Mouse (Mus musculus): ENCODE results near the gene Clta. TPM values are rescaled to one million over a fixed set of nuclear protein-coding genes. Genes with fewer than 3 reads are reported as not detected.
A peak's percentile ranks its signal among the peaks of the same experiment; 100 is the strongest.

The Clta gene
- polyA plus RNA-seq, 1 experiment from 2014 or later, result 262 TPM

GRCm38 (mm10) chr4:43970393-43971330 lies 33.6 kb upstream of the Clta start:
- WGBS, result 82% methylated on average over 20 of the region's 20 CpGs
- Histone ChIP-seq H3K9me3 (replicated peaks) (no peaks in the 10 kb centered on the region), H3K27ac (no peak overlapping the region), H3K4me1 (peaks cover 27% of the 10 kb centered on the region), H3K9ac (no peak overlapping the region), H3K36me3 (ENCODE audit: poor library complexity, severe bottlenecking) (peaks cover 4% of the 10 kb centered on the region; the same call in 1 of the 2 replicates), H3K4me2 (no peak overlapping the region), H3K27me3 (no peaks in the 10 kb centered on the region), H3K4me3 (no peak overlapping the region)
- no peak for ATAC-seq

- H3K27ac ChIP-seq, result peak overlapping the region; percentile 40; the same call in 1 of the 2 replicates
- H3K4me2 ChIP-seq, result no peak overlapping the region
- no peak overlapping the region for H3K9ac ChIP-seq
- H3K36me3 ChIP-seq (ENCODE audit: poor library complexity, severe bottlenecking), result peaks cover 4% of the 10 kb centered on the region; the same call in 1 of the 2 replicates
- H3K27me3 ChIP-seq, result no peaks in the 10 kb centered on the region
- H3K9me3 ChIP-seq (replicated peaks), result no peaks in the 10 kb centered on the region
- H3K4me1 ChIP-seq, result peaks cover 27% of the 10 kb centered on the region
- no peak overlapping the region for H3K4me3 ChIP-seq
- 64% methylated on average over 9 of the region's 9 CpGs for WGBS
- no peak for ATAC-seq
Observed at GRCm38 (mm10) chr4:43971541-43972136, 32.6 kb upstream of the Clta start.

GRCm38 (mm10) chr4:43972137-43972591 lies 32.1 kb upstream of the Clta start:
- H3K27ac ChIP-seq, result 0 out of 2 replicates have a peak overlapping the region, but pooled peaks have one; percentile 40
- H3K4me3 ChIP-seq, result no peak overlapping the region
- WGBS, result 2% methylated on average over 8 of the region's 8 CpGs
- peaks cover 27% of the 10 kb centered on the region for H3K4me1 ChIP-seq
- H3K4me2 ChIP-seq, result no peak overlapping the region
- H3K36me3 ChIP-seq (ENCODE audit: poor library complexity, severe bottlenecking), result peaks cover 6% of the 10 kb centered on the region; the same call in 1 of the 2 replicates
- no peak overlapping the region for H3K9ac ChIP-seq
- ATAC-seq, result no peak
- H3K9me3 ChIP-seq (replicated peaks), result no peaks in the 10 kb centered on the region
- H3K27me3 ChIP-seq, result no peaks in the 10 kb centered on the region

- no peaks in the 10 kb centered on the region for H3K9me3 ChIP-seq (replicated peaks)
- H3K4me3 ChIP-seq, result no peak overlapping the region
- no peak overlapping the region for H3K4me2 ChIP-seq
- 52% methylated on average over 4 of the region's 4 CpGs for WGBS
- H3K36me3 ChIP-seq (ENCODE audit: poor library complexity, severe bottlenecking), result peaks cover 12% of the 10 kb centered on the region
- no peak overlapping the region for H3K9ac ChIP-seq
- no peak overlapping the region for H3K27ac ChIP-seq
- H3K4me1 ChIP-seq, result peaks cover 25% of the 10 kb centered on the region
- ATAC-seq, result no peak
- no peaks in the 10 kb centered on the region for H3K27me3 ChIP-seq
Observed at GRCm38 (mm10) chr4:43973526-43973981, 30.7 kb upstream of the Clta start.

GRCm38 (mm10) chr4:43974914-43975616 lies 29.2 kb upstream of the Clta start:
- Histone ChIP-seq H3K9me3 (replicated peaks) (no peaks in the 10 kb centered on the region), H3K4me2 (no peak overlapping the region), H3K27me3 (no peaks in the 10 kb centered on the region), H3K27ac (no peak overlapping the region), H3K4me1 (peaks cover 32% of the 10 kb centered on the region), H3K9ac (no peak overlapping the region), H3K36me3 (ENCODE audit: poor library complexity, severe bottlenecking) (peaks cover 12% of the 10 kb centered on the region), H3K4me3 (no peak overlapping the region)
- no peak for ATAC-seq
- whole genome bisulfite sequencing, result 80% methylated on average over 10 of the region's 10 CpGs

GRCm38 (mm10) chr4:43976223-43976740 lies 28.0 kb upstream of the Clta start:
- no peak for ATAC-seq
- peaks cover 8% of the 10 kb centered on the region; the same call in 1 of the 2 replicates for H3K36me3 ChIP-seq (ENCODE audit: poor library complexity, severe bottlenecking)
- H3K4me2 ChIP-seq, result no peak overlapping the region
- no peaks in the 10 kb centered on the region for H3K27me3 ChIP-seq
- no peak overlapping the region for H3K9ac ChIP-seq
- H3K9me3 ChIP-seq (replicated peaks), result no peaks in the 10 kb centered on the region
- peaks cover 35% of the 10 kb centered on the region for H3K4me1 ChIP-seq
- H3K4me3 ChIP-seq, result no peak overlapping the region
- WGBS, result 85% methylated on average over 6 of the region's 6 CpGs
- no peak overlapping the region for H3K27ac ChIP-seq

- 13% methylated on average over 17 of the region's 17 CpGs for WGBS
- no peak for ATAC-seq
- Histone ChIP-seq H3K27ac (peak overlapping the region; percentile 41), H3K4me2 (no peak overlapping the region), H3K4me3 (no peak overlapping the region), H3K36me3 (ENCODE audit: poor library complexity, severe bottlenecking) (peaks cover 8% of the 10 kb centered on the region; the same call in 1 of the 2 replicates), H3K9me3 (replicated peaks) (no peaks in the 10 kb centered on the region), H3K4me1 (peaks cover 26% of the 10 kb centered on the region), H3K9ac (no peak overlapping the region; the same call in 1 of the 2 replicates), H3K27me3 (0 out of 2 replicates have a peak, but pooled peaks cover 2% of the 10 kb centered on the region)
Observed at GRCm38 (mm10) chr4:43978521-43979443, 25.5 kb upstream of the Clta start.

- 0 out of 2 replicates have a peak, but pooled peaks cover 9% of the 10 kb centered on the region for H3K27me3 ChIP-seq
- peak; percentile 67 for ATAC-seq
- peaks cover 8% of the 10 kb centered on the region; the same call in 1 of the 2 replicates for H3K36me3 ChIP-seq (ENCODE audit: poor library complexity, severe bottlenecking)
- H3K9me3 ChIP-seq (replicated peaks), result no peaks in the 10 kb centered on the region
- H3K4me2 ChIP-seq, result no peak overlapping the region
- 55% methylated on average over 3 of the region's 3 CpGs for WGBS
- H3K4me3 ChIP-seq, result no peak overlapping the region
- H3K9ac ChIP-seq, result no peak overlapping the region
- H3K27ac ChIP-seq, result no peak overlapping the region
- peaks cover 26% of the 10 kb centered on the region for H3K4me1 ChIP-seq
Observed at GRCm38 (mm10) chr4:43979746-43980145, 24.5 kb upstream of the Clta start.

- ATAC-seq, result peak; percentile 3; the same call in 1 of the 2 replicates
- H3K27me3 ChIP-seq, result 0 out of 2 replicates have a peak, but pooled peaks cover 9% of the 10 kb centered on the region
Observed at GRCm38 (mm10) chr4:43980236-43980635, 24.0 kb upstream of the Clta start.

GRCm38 (mm10) chr4:43980846-43981245 lies 23.4 kb upstream of the Clta start:
- no peak overlapping the region for H3K4me2 ChIP-seq
- H3K36me3 ChIP-seq (ENCODE audit: poor library complexity, severe bottlenecking), result peaks cover 8% of the 10 kb centered on the region; the same call in 1 of the 2 replicates
- peaks cover 26% of the 10 kb centered on the region for H3K4me1 ChIP-seq
- H3K4me3 ChIP-seq, result no peak overlapping the region
- 0 out of 2 replicates have a peak, but pooled peaks cover 9% of the 10 kb centered on the region for H3K27me3 ChIP-seq
- no peak for ATAC-seq
- no peak overlapping the region for H3K27ac ChIP-seq
- H3K9me3 ChIP-seq (replicated peaks), result no peaks in the 10 kb centered on the region
- H3K9ac ChIP-seq, result no peak overlapping the region
- 93% methylated on average over 6 of the region's 6 CpGs for WGBS

More at GRCm38 (mm10) chr4:43980236-43980635, 24.0 kb upstream of the Clta start:
- Histone ChIP-seq H3K9ac (no peak overlapping the region), H3K9me3 (replicated peaks) (no peaks in the 10 kb centered on the region), H3K4me3 (no peak overlapping the region), H3K4me1 (peaks cover 26% of the 10 kb centered on the region), H3K27ac (0 out of 2 replicates have a peak overlapping the region, but pooled peaks have one; percentile 6), H3K4me2 (no peak overlapping the region), H3K36me3 (ENCODE audit: poor library complexity, severe bottlenecking) (peaks cover 8% of the 10 kb centered on the region; the same call in 1 of the 2 replicates)
- WGBS, result 96% methylated on average over 4 of the region's 4 CpGs

All from forebrain, embryonic 13.5 days (tissue).